In the genomic region with DNA sequence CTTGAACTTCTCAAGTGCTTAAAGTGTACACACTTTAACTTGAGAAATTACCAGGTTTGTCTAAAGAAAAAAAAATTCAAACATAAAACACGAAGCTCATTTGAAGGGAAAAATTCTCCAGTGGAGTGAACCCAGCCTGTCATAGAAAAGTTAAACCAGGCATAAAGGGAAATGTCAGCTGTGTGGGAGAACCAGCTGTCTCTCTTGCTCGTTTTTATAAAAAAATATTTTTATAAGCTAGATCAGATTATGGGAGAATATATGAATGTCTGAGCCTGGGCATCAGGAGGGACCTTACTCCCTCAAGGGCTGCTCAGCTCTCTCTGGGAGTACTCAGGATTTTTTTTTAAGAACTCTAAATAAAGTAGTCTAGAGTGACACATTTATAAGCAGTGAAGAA, we compare ENCODE assay signal across 38 mouse cellular contexts. TPM values are rescaled to one million over a fixed set of nuclear protein-coding genes. Genes with fewer than 3 reads are reported as not detected.
"Had no signal": no experiment of that assay in that cellular context is flagged by ENCODE, and none has a peak within 500 bp of the region (broad histone marks: within the 10 kb centered on the region; RNA-seq: fewer than 3 reads in every experiment).

No protein-coding gene starts in this region.

- H3K9me3 ChIP-seq: heart, embryonic 13.5 days; heart, embryonic 15.5 days; hindbrain, embryonic 13.5 days; hindbrain, embryonic 15.5 days; kidney, embryonic 15.5 days; limb, embryonic 13.5 days; limb, embryonic 15.5 days; liver, embryonic 12.5 days had no signal

- DNase-seq: forebrain, postnatal 0 days; gastrocnemius, postnatal 14 days; gastrocnemius, postnatal 36 days; heart, adult 2 months; heart, postnatal 14 days; heart, postnatal 36 days; kidney, adult 11 months; kidney, adult 2 months; kidney, adult 9 months; kidney, postnatal 14 days; kidney, postnatal 36 days; layer of hippocampus, postnatal 36 days; left cerebral cortex, postnatal 4 days had no signal

- H3K36me3 ChIP-seq: heart, embryonic 13.5 days; heart, embryonic 15.5 days; hindbrain, embryonic 13.5 days; hindbrain, embryonic 15.5 days; kidney, embryonic 15.5 days; limb, embryonic 13.5 days; limb, embryonic 15.5 days; liver, embryonic 12.5 days had no signal

- H3K27me3 ChIP-seq: hindbrain, embryonic 15.5 days; liver, embryonic 12.5 days had no signal

- H3K4me1 ChIP-seq: heart, embryonic 13.5 days; heart, embryonic 15.5 days; hindbrain, embryonic 15.5 days; kidney, embryonic 15.5 days; limb, embryonic 13.5 days; limb, embryonic 15.5 days; liver, embryonic 12.5 days had no signal

- H3K27ac ChIP-seq: heart, adult 2 months; heart, embryonic 13.5 days; heart, embryonic 15.5 days; hindbrain, embryonic 13.5 days; hindbrain, embryonic 15.5 days; hindbrain, postnatal 0 days; kidney, embryonic 15.5 days; kidney, postnatal 0 days; limb, embryonic 13.5 days; limb, embryonic 15.5 days; liver, embryonic 12.5 days had no signal

- ATAC-seq: forebrain, postnatal 0 days; hindbrain, postnatal 0 days; intestine, embryonic 16.5 days; liver, embryonic 12.5 days had no signal

- H3K9ac ChIP-seq: forebrain, postnatal 0 days; heart, embryonic 13.5 days; heart, embryonic 15.5 days; hindbrain, embryonic 13.5 days; hindbrain, embryonic 15.5 days; kidney, embryonic 15.5 days; limb, embryonic 13.5 days; limb, embryonic 15.5 days; liver, embryonic 12.5 days had no signal

- H3K4me3 ChIP-seq: heart, adult 2 months; heart, embryonic 13.5 days; heart, embryonic 15.5 days; hindbrain, embryonic 13.5 days; hindbrain, embryonic 15.5 days; kidney, embryonic 15.5 days; limb, embryonic 13.5 days; limb, embryonic 15.5 days; liver, embryonic 12.5 days had no signal

- H3K4me2 ChIP-seq: heart, embryonic 11.5 days; heart, embryonic 13.5 days; heart, embryonic 15.5 days; hindbrain, embryonic 13.5 days; hindbrain, embryonic 15.5 days; kidney, embryonic 15.5 days; limb, embryonic 13.5 days; limb, embryonic 15.5 days; liver, embryonic 12.5 days had no signal

RNA-seq across cellular contexts. Expression of a gene that starts 15.1 kb away (rescaled TPM):
- total RNA-seq: forebrain, postnatal 0 days; gastrocnemius, adult 18-20 months; gastrocnemius, adult 8-10 months; gastrocnemius, postnatal 14 days; gastrocnemius, postnatal 36 days; heart, adult 2 months; heart, postnatal 14 days; heart, postnatal 36 days; hematopoietic stem cell, adult 5-6 weeks; hindbrain, postnatal 0 days; layer of hippocampus, postnatal 36 days; left cerebral cortex, adult 18-20 months; left cerebral cortex, adult 8-10 months; left cerebral cortex, postnatal 10 days; left cerebral cortex, postnatal 25 days; left cerebral cortex, postnatal 4 days; liver, adult 2 months had no signal
- polyA plus RNA-seq: forebrain, postnatal 0 days; gonadal fat pad, adult 2 months; heart, adult 2 months; heart, embryonic 11.5 days; heart, embryonic 13.5 days; heart, embryonic 15.5 days; heart, postnatal 0 days; hindbrain, embryonic 13.5 days; hindbrain, embryonic 15.5 days; hindbrain, postnatal 0 days; intestine, embryonic 14.5 days; intestine, embryonic 16.5 days; kidney, adult 2 months; kidney, embryonic 15.5 days; kidney, postnatal 0 days; large intestine, adult 2 months; limb, embryonic 11.5 days; limb, embryonic 15.5 days; liver, adult 2 months; liver, embryonic 12.5 days had no signal
